Mouse (Mus musculus) testis, adult 2 months (tissue): ENCODE measurements at regions not wholly inside any gene's neighbourhood (a gene's known extent, or its start where the extent isn't known, plus 50 kb on each side); places are given as distances from the start of the nearest gene placed in this dataset.

Experiments used
- H3K27ac ChIP-seq: fragments of 200-500 bp; 2 replicates; pipeline ENCODE4 v1.5.1; 2012; ENCODE audit warnings: low read depth, low read length; ENCODE audit not compliant: control insufficient read depth, insufficient read depth
- H3K27me3 ChIP-seq: fragments of 200-500 bp; 2 replicates; pipeline ENCODE4 v1.6.1; 2012; ENCODE audit warnings: mild to moderate bottlenecking, low read length, moderate library complexity; ENCODE audit not compliant: control insufficient read depth, insufficient read depth
- H3K36me3 ChIP-seq: fragments of 200-500 bp; 2 replicates; pipeline ENCODE4 v1.6.1; 2012; ENCODE audit warnings: mild to moderate bottlenecking, low read length; ENCODE audit not compliant: control insufficient read depth, insufficient read depth
- H3K4me1 ChIP-seq: fragments of 200-500 bp; 2 replicates; pipeline ENCODE4 v1.6.1; 2012; ENCODE audit warnings: low read length; ENCODE audit not compliant: control insufficient read depth, insufficient read depth
- H3K4me3 ChIP-seq: fragments of 200-500 bp; 2 replicates; pipeline ENCODE4 v1.5.1; 2012; ENCODE audit warnings: low read depth, mild to moderate bottlenecking, low read length, moderate library complexity, mixed read lengths; ENCODE audit not compliant: control insufficient read depth
- CTCF ChIP-seq: fragments of 200-500 bp; IDR thresholded peaks from 2 replicates; pipeline ENCODE4 v1.5.1; 2012; ENCODE audit warnings: low read depth, mild to moderate bottlenecking, inconsistent platforms, low read length, moderate library complexity; ENCODE audit not compliant: control insufficient read depth, insufficient read depth, insufficient replicate concordance
- POLR2A ChIP-seq: fragments of 200-500 bp; IDR thresholded peaks from 2 replicates; pipeline ENCODE4 v1.6.1; 2012; ENCODE audit warnings: low read depth, mild to moderate bottlenecking, inconsistent platforms, low read length, moderate library complexity; ENCODE audit not compliant: control insufficient read depth

GRCm38 (mm10) chr10:67695891-67696853 is 147.4 kb upstream of the Ado start:
- H3K4me3 ChIP-seq: no peak overlapping the region
- H3K27me3 ChIP-seq: no peaks in the 10 kb centered on the region
- H3K4me1 ChIP-seq: no peaks in the 10 kb centered on the region
- TF ChIP-seq CTCF (no peak), POLR2A (no peak)
- no peak overlapping the region for H3K27ac ChIP-seq
- no peaks in the 10 kb centered on the region for H3K36me3 ChIP-seq

GRCm38 (mm10) chr10:67694751-67695150 is 146.0 kb upstream of the Ado start:
- Histone ChIP-seq H3K27ac (no peak overlapping the region), H3K27me3 (no peaks in the 10 kb centered on the region)
- TF ChIP-seq POLR2A (no peak), CTCF (no peak)

GRCm38 (mm10) chr10:67693586-67693985 is 144.8 kb upstream of the Ado start:
- Histone ChIP-seq H3K27ac (no peak overlapping the region), H3K4me3 (no peak overlapping the region), H3K4me1 (no peaks in the 10 kb centered on the region), H3K27me3 (no peaks in the 10 kb centered on the region), H3K36me3 (no peaks in the 10 kb centered on the region)
- TF ChIP-seq CTCF: no peak
- TF ChIP-seq POLR2A: no peak

More at GRCm38 (mm10) chr10:67694751-67695150, 146.0 kb upstream of the Ado start:
- H3K4me3 ChIP-seq: no peak overlapping the region
- H3K36me3 ChIP-seq: no peaks in the 10 kb centered on the region
- no peaks in the 10 kb centered on the region for H3K4me1 ChIP-seq

GRCm38 (mm10) chr10:67689944-67690670 is 141.4 kb upstream of the Ado start:
- H3K27ac ChIP-seq: no peak overlapping the region
- no peak for TF ChIP-seq POLR2A
- TF ChIP-seq CTCF: no peak
- no peaks in the 10 kb centered on the region for H3K27me3 ChIP-seq
- H3K4me3 ChIP-seq: no peak overlapping the region
- no peaks in the 10 kb centered on the region for H3K36me3 ChIP-seq
- H3K4me1 ChIP-seq: no peaks in the 10 kb centered on the region

- Histone ChIP-seq H3K27me3 (no peaks in the 10 kb centered on the region), H3K36me3 (no peaks in the 10 kb centered on the region), H3K4me3 (no peak overlapping the region), H3K4me1 (no peaks in the 10 kb centered on the region), H3K27ac (no peak overlapping the region)
- no peak for TF ChIP-seq CTCF
- no peak for TF ChIP-seq POLR2A
These were observed 130.6 kb upstream of the Ado start for GRCm38 (mm10) chr10:67679382-67679781.

GRCm38 (mm10) chr10:67673450-67673849 is 124.7 kb upstream of the Ado start:
- no peaks in the 10 kb centered on the region for H3K36me3 ChIP-seq
- H3K4me3 ChIP-seq: no peak overlapping the region
- H3K27ac ChIP-seq: no peak overlapping the region
- no peaks in the 10 kb centered on the region for H3K4me1 ChIP-seq
- H3K27me3 ChIP-seq: no peaks in the 10 kb centered on the region
- no peak for TF ChIP-seq CTCF
- TF ChIP-seq POLR2A: no peak

GRCm38 (mm10) chr10:67672281-67672680 is 123.5 kb upstream of the Ado start:
- H3K36me3 ChIP-seq: no peaks in the 10 kb centered on the region
- H3K4me3 ChIP-seq: no peak overlapping the region
- no peak for TF ChIP-seq CTCF
- no peak for TF ChIP-seq POLR2A
- no peaks in the 10 kb centered on the region for H3K4me1 ChIP-seq
- no peaks in the 10 kb centered on the region for H3K27me3 ChIP-seq
- no peak overlapping the region for H3K27ac ChIP-seq
